Mouse (Mus musculus): ENCODE results near the gene Lmf2. TPM values are rescaled to one million over a fixed set of nuclear protein-coding genes. Genes with fewer than 3 reads are reported as not detected.
A peak's percentile ranks its signal among the peaks of the same experiment; 100 is the strongest.

The Lmf2 gene
- polyA plus RNA-seq, 1 experiment = 33.3 TPM

DNA sequence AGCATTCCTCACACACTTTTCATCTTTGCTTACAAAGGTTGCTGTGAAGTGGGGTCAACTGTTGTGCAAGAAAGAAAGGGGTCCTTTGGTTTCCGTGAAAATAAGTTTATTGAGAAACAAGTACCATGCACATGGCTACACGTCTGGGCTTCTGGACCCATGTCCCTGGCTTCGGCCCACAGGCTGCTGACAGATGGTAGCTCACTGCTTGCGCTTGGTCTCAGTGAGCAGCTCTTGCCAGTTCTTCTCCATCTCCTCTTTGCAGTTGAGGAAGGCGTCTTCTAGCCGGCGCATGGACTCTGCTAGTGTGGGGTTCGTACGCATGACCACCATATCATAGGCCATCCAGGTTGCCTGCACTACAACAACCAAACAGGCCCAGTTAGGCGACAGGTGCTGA is 34.6 kb upstream of the Lmf2 start:
- TF ChIP-seq POLR2A (IDR thresholded peaks at IDR 0.05; ENCODE audit: low read depth, low read length) (no peak), CTCF (IDR thresholded peaks at IDR 0.05; ENCODE audit: extremely low read depth, insufficient read length, insufficient replicate concordance, low read depth, low read length) (no peak)
- Histone ChIP-seq H3K27me3 (ENCODE audit: control insufficient read depth, insufficient read depth, low read length) (no peaks in the 10 kb centered on the region), H3K4me3 (ENCODE audit: low read depth, low read length) (no peak overlapping the region), H3K36me3 (ENCODE audit: control insufficient read depth, insufficient read depth, low read length) (no peaks in the 10 kb centered on the region), H3K4me1 (ENCODE audit: control insufficient read depth, insufficient read depth, insufficient read length, low read length) (no peaks in the 10 kb centered on the region), H3K27ac (ENCODE audit: insufficient read depth, low read depth, low read length) (no peak overlapping the region)
- WGBS = 96% methylated on average over 10 of the region's 10 CpGs

GRCm38 (mm10) chr15:89387127-89387526 is 31.7 kb upstream of the Lmf2 start:
- WGBS = 55% methylated on average over 12 of the region's 12 CpGs
- Histone ChIP-seq H3K27ac (ENCODE audit: insufficient read depth, low read depth, low read length) (no peak overlapping the region), H3K4me3 (ENCODE audit: low read depth, low read length) (no peak overlapping the region), H3K27me3 (ENCODE audit: control insufficient read depth, insufficient read depth, low read length) (no peaks in the 10 kb centered on the region), H3K4me1 (ENCODE audit: control insufficient read depth, insufficient read depth, insufficient read length, low read length) (no peaks in the 10 kb centered on the region), H3K36me3 (ENCODE audit: control insufficient read depth, insufficient read depth, low read length) (no peaks in the 10 kb centered on the region)
- TF ChIP-seq CTCF (IDR thresholded peaks at IDR 0.05; ENCODE audit: extremely low read depth, insufficient read length, insufficient replicate concordance, low read depth, low read length) = no peak
- no peak for TF ChIP-seq POLR2A (IDR thresholded peaks at IDR 0.05; ENCODE audit: low read depth, low read length)

DNA sequence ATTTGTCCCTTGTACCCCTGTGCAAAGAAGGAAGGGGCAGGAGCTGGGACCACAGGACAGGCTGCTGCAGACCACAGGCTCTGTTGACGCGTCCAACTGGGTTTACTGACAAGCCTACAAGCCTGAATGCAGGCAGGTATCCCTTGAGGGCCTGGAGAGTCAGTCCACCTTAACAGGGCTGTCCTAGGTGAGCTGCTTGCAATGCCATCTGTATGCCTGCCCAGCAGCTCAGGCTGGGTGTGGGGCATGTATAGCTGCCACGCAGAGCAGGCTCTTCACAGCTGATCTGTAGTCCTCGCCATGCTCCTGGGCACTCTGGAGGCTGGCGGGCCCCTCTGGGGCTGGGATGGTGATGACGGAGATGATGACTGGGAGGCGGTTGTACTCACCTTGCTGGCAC is 29.2 kb upstream of the Lmf2 start, which contains the start of gene Klhdc7b:
TSS of gene Klhdc7b (plus strand) at position 301 of the 400 bp plus-strand sequence.
- no peak for TF ChIP-seq CTCF (IDR thresholded peaks at IDR 0.05; ENCODE audit: extremely low read depth, insufficient read length, insufficient replicate concordance, low read depth, low read length)
- no peak for TF ChIP-seq POLR2A (IDR thresholded peaks at IDR 0.05; ENCODE audit: low read depth, low read length)
- no peak within 1 kb of the TSS for H3K4me3 ChIP-seq (ENCODE audit: low read depth, low read length)
- 0 out of 2 replicates have a peak, but pooled peaks cover under 1% of the 10 kb centered on the region for H3K4me1 ChIP-seq (ENCODE audit: control insufficient read depth, insufficient read depth, insufficient read length, low read length)
- H3K27me3 ChIP-seq (ENCODE audit: control insufficient read depth, insufficient read depth, low read length) = no peaks in the 10 kb centered on the region
- no peak within 1 kb of the TSS for H3K27ac ChIP-seq (ENCODE audit: insufficient read depth, low read depth, low read length)
- 90% methylated on average over 7 of the region's 7 CpGs for WGBS
- no peaks in the 10 kb centered on the region for H3K36me3 ChIP-seq (ENCODE audit: control insufficient read depth, insufficient read depth, low read length)

DNA sequence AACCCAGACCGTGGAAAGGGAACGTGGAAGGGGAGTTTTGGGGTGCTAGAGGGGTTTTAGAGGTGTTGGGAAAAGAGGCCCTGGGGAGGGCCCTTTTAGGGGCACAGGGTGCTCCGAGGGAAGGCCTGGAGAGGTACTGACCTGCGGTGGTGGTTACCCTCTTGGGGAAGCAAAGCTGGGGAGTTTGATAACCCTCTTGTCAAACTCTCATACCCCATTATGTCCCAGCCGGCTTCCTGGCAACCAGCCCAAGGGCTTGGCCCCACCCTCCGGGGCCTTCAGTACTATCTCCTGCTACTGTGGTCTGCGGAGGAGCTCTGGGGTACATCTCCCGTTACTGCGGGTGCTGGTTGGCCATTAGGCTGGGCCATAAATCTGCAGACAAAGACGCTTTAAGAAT is 24.0 kb upstream of the Lmf2 start:
- WGBS = 10% methylated on average over 10 of the region's 10 CpGs
- Histone ChIP-seq H3K4me3 (ENCODE audit: low read depth, low read length) (peak overlapping the region; percentile 74), H3K27ac (ENCODE audit: insufficient read depth, low read depth, low read length) (peak overlapping the region; percentile 89)

GRCm38 (mm10) chr15:89378831-89379401 is 23.5 kb upstream of the Lmf2 start, which contains the start of gene Odf3b:
Odf3b (minus strand) TSS chr15:89379282.
- peak within 1 kb of the TSS; percentile 74 for H3K4me3 ChIP-seq (ENCODE audit: low read depth, low read length)
- H3K27me3 ChIP-seq (ENCODE audit: control insufficient read depth, insufficient read depth, low read length) = no peaks in the 10 kb centered on the region
- H3K4me1 ChIP-seq (ENCODE audit: control insufficient read depth, insufficient read depth, insufficient read length, low read length) = peaks cover 36% of the 10 kb centered on the region
- WGBS = under 1% methylated on average over 33 of the region's 33 CpGs
- TF ChIP-seq POLR2A (IDR thresholded peaks at IDR 0.05; ENCODE audit: low read depth, low read length) = no peak; the same call in none of the 2 replicates
- TF ChIP-seq CTCF (IDR thresholded peaks at IDR 0.05; ENCODE audit: extremely low read depth, insufficient read length, insufficient replicate concordance, low read depth, low read length) = no peak
- no peaks in the 10 kb centered on the region for H3K36me3 ChIP-seq (ENCODE audit: control insufficient read depth, insufficient read depth, low read length)
- H3K27ac ChIP-seq (ENCODE audit: insufficient read depth, low read depth, low read length) = peak within 1 kb of the TSS; percentile 89

More for the DNA sequence above, 24.0 kb upstream of the Lmf2 start:
- no peak for TF ChIP-seq POLR2A (IDR thresholded peaks at IDR 0.05; ENCODE audit: low read depth, low read length)
- TF ChIP-seq CTCF (IDR thresholded peaks at IDR 0.05; ENCODE audit: extremely low read depth, insufficient read length, insufficient replicate concordance, low read depth, low read length) = no peak
- Histone ChIP-seq H3K4me1 (ENCODE audit: control insufficient read depth, insufficient read depth, insufficient read length, low read length) (peaks cover 32% of the 10 kb centered on the region), H3K36me3 (ENCODE audit: control insufficient read depth, insufficient read depth, low read length) (no peaks in the 10 kb centered on the region), H3K27me3 (ENCODE audit: control insufficient read depth, insufficient read depth, low read length) (no peaks in the 10 kb centered on the region)

- no peaks in the 10 kb centered on the region for H3K27me3 ChIP-seq (ENCODE audit: control insufficient read depth, insufficient read depth, low read length)
- peak overlapping the region; percentile 89 for H3K27ac ChIP-seq (ENCODE audit: insufficient read depth, low read depth, low read length)
- H3K36me3 ChIP-seq (ENCODE audit: control insufficient read depth, insufficient read depth, low read length) = no peaks in the 10 kb centered on the region
- peak overlapping the region; percentile 74 for H3K4me3 ChIP-seq (ENCODE audit: low read depth, low read length)
- TF ChIP-seq CTCF (IDR thresholded peaks at IDR 0.05; ENCODE audit: extremely low read depth, insufficient read length, insufficient replicate concordance, low read depth, low read length) (no peak), POLR2A (IDR thresholded peaks at IDR 0.05; ENCODE audit: low read depth, low read length) (no peak; the same call in 1 of the 2 replicates)
- WGBS = 18% methylated on average over 46 of the region's 46 CpGs
- H3K4me1 ChIP-seq (ENCODE audit: control insufficient read depth, insufficient read depth, insufficient read length, low read length) = peaks cover 37% of the 10 kb centered on the region
Observed at GRCm38 (mm10) chr15:89377938-89378828, 22.7 kb upstream of the Lmf2 start.

DNA sequence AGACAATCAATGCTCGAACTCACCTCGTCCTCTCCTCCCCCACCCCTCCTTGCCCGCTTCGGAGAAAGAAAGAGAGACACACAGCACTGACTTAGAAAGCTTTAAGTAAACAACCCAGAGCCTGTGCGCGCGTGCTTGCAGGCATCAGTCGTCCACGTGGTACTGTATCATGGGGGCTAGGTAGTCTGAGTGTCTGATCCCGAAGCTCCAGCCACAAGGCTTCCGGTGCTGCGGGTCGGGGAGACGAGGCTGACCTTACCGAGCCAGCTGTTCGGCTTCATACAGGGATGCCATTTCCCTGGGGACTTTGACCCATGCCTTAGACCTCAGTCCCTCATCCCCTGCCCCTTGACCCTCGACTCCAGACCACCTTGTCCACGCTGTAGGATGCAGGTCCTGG is 21.9 kb upstream of the Lmf2 start:
- H3K36me3 ChIP-seq (ENCODE audit: control insufficient read depth, insufficient read depth, low read length) = peaks cover 2% of the 10 kb centered on the region
- no peaks in the 10 kb centered on the region for H3K27me3 ChIP-seq (ENCODE audit: control insufficient read depth, insufficient read depth, low read length)
- TF ChIP-seq CTCF (IDR thresholded peaks at IDR 0.05; ENCODE audit: extremely low read depth, insufficient read length, insufficient replicate concordance, low read depth, low read length) (no peak), POLR2A (IDR thresholded peaks at IDR 0.05; ENCODE audit: low read depth, low read length) (no peak)
- peak overlapping the region; percentile 74 for H3K4me3 ChIP-seq (ENCODE audit: low read depth, low read length)
- H3K27ac ChIP-seq (ENCODE audit: insufficient read depth, low read depth, low read length) = peak overlapping the region; percentile 89
- WGBS = 6% methylated on average over 18 of the region's 18 CpGs
- H3K4me1 ChIP-seq (ENCODE audit: control insufficient read depth, insufficient read depth, insufficient read length, low read length) = peaks cover 39% of the 10 kb centered on the region

Data from small intestine, adult 2 months (tissue).